Mouse (Mus musculus): ENCODE measurements around the gene Lrrc61. TPM values are rescaled to one million over a fixed set of nuclear protein-coding genes. Genes with fewer than 3 reads are reported as not detected.

Gene Lrrc61
- polyA plus RNA-seq, 1 experiment from 2014 or later: 2.4 TPM

DNA sequence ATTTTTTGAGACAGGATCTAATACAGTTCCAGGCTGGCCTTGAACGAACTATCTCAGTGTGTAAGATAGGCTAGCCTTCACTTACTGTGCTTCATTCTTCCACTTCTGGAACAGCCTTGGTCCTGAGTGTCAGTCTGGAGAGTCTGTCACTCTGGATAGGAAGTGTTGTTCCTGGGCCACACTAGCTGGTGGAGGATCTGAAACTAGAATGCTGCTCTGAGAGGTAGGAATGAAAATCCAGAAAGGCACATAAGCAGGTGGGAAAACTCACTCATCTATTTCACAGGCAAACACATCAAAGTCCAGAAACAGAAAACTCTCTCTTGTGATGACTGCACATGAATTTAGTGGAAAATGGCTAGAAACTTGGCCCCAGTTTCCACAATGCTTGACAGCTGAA lies 46.0 kb downstream of the Lrrc61 start:
- no peak overlapping the region for H3K4me2 ChIP-seq (ENCODE audit: low read depth, low read length)
- ATAC-seq (no peak), DNase-seq (no peak)
- H3K9ac ChIP-seq (replicated peaks): no peak overlapping the region
- no peak overlapping the region for H3K4me3 ChIP-seq (ENCODE audit: low read depth, low read length)
- no peaks in the 10 kb centered on the region for H3K9me3 ChIP-seq (ENCODE audit: low read length)
- peak overlapping the region; percentile 91 for H3K27ac ChIP-seq (ENCODE audit: low read depth)
- peaks cover 17% of the 10 kb centered on the region for H3K4me1 ChIP-seq (ENCODE audit: insufficient read depth)
- TF ChIP-seq EP300 (IDR thresholded peaks at IDR 0.05; ENCODE audit: low read depth) (no peak), CTCF (IDR thresholded peaks at IDR 0.05; ENCODE audit: low read depth) (no peak)
- 78% methylated on average over 1 of the region's 1 CpGs for WGBS (ENCODE audit: insufficient replicate concordance)
- H3K36me3 ChIP-seq (replicated peaks; ENCODE audit: insufficient read depth, low read length): peaks cover 26% of the 10 kb centered on the region
- no peaks in the 10 kb centered on the region for H3K27me3 ChIP-seq (ENCODE audit: insufficient read depth, low read length)

DNA sequence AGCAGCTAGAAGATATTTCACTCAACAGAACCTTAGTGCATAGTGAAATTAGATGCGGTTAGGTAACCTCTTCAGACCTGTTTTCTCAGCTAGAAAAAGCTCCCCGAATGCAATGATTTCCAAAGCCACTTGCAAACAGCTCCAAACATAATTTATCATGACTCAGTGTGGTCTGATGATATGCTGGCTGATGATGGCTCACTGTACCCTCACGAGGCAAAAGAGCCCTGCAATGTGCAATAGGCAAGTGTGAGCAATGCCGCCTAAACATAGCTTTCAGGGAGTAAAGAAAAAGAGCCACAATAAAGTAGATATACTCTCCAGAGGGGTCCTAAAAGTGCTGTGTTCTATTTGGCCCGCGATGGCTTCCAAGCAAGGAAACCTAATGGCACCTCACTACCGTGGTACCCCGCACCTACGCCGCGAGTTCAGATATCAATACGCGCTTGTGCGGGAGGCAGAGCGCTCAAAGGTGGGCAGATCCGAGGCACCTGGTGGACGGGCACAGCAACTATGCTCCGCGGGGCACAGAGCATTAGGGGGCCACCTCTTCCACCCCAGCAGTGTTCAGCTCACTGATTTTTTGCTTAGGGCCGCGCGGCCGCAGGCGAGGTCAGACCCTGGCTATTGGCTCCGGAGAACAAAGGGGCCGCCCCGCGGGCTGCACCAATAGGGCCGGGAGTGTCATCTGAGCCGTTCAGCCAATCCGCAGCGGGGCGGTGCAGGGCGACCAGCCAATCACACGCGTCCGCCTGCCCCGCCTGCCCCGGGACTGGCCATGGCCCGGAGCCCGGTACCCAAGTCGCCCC lies 46.9 kb downstream of the Lrrc61 start, which contains the start of gene Zfp775:
TSS of gene Zfp775 (plus strand) at position 793 of the 809 bp plus-strand sequence.
- ATAC-seq (peak; percentile 98), DNase-seq (peak; percentile 95)
- peak within 1 kb of the TSS; percentile 91 for H3K27ac ChIP-seq (ENCODE audit: low read depth)
- peak within 1 kb of the TSS; percentile 65 for H3K9ac ChIP-seq (replicated peaks)
- H3K4me1 ChIP-seq (ENCODE audit: insufficient read depth): peaks cover 17% of the 10 kb centered on the region
- peaks cover 22% of the 10 kb centered on the region for H3K36me3 ChIP-seq (replicated peaks; ENCODE audit: insufficient read depth, low read length)
- H3K9me3 ChIP-seq (ENCODE audit: low read length): no peaks in the 10 kb centered on the region
- TF ChIP-seq CTCF (IDR thresholded peaks at IDR 0.05; ENCODE audit: low read depth) (no peak), EP300 (IDR thresholded peaks at IDR 0.05; ENCODE audit: low read depth) (peak; percentile 60; the same call in 1 of the 2 replicates)
- WGBS (ENCODE audit: insufficient replicate concordance): 5% methylated on average over 42 of the region's 42 CpGs
- no peaks in the 10 kb centered on the region for H3K27me3 ChIP-seq (ENCODE audit: insufficient read depth, low read length)
- peak within 1 kb of the TSS; percentile 64 for H3K4me3 ChIP-seq (ENCODE audit: low read depth, low read length)
- H3K4me2 ChIP-seq (ENCODE audit: low read depth, low read length): peak within 1 kb of the TSS; percentile 88

DNA sequence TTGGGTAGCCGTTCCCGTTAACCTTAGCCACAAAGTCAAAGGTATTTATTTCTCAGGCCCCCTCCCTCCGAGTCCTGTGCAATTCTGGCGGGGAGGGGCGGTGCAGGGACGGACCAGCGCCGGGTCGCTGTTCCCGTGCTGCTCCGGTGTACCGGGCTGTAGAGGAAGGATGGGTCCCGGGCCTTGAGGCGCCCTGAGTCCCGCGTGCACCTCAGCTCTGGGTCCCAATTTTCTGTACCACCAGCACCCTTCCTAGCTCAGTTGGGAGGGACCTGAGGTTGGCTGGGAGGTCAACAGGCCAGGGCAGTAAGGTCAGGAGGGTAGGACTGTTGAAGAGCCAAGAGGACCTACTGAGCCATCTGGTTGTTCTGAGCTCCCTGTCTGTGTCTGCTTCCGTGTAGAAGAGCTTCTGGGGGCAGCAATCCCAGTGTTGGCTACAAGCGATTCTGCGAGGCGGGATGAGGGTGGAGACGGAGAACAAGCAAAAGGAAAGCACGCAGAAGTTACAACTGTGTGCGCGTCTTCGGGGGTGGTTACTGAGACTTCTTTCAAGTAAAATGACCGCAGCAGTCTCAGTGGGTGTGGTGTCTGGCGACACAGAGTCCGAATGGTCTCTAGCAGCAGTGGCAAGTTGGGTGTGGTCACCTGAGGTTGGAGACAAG lies 47.6 kb downstream of the Lrrc61 start:
- WGBS (ENCODE audit: insufficient replicate concordance): 2% methylated on average over 28 of the region's 28 CpGs
- TF ChIP-seq EP300 (IDR thresholded peaks at IDR 0.05; ENCODE audit: low read depth) (no peak), CTCF (IDR thresholded peaks at IDR 0.05; ENCODE audit: low read depth) (no peak)
- peak overlapping the region; percentile 88 for H3K4me2 ChIP-seq (ENCODE audit: low read depth, low read length)
- H3K9ac ChIP-seq (replicated peaks): peak overlapping the region; percentile 65
- H3K27ac ChIP-seq (ENCODE audit: low read depth): peak overlapping the region; percentile 91
- ATAC-seq: no peak
- peaks cover 14% of the 10 kb centered on the region for H3K36me3 ChIP-seq (replicated peaks; ENCODE audit: insufficient read depth, low read length)
- peak overlapping the region; percentile 64 for H3K4me3 ChIP-seq (ENCODE audit: low read depth, low read length)
- no peaks in the 10 kb centered on the region for H3K27me3 ChIP-seq (ENCODE audit: insufficient read depth, low read length)
- peaks cover 17% of the 10 kb centered on the region for H3K4me1 ChIP-seq (ENCODE audit: insufficient read depth)
- no peak for DNase-seq
- H3K9me3 ChIP-seq (ENCODE audit: low read length): no peaks in the 10 kb centered on the region

DNA sequence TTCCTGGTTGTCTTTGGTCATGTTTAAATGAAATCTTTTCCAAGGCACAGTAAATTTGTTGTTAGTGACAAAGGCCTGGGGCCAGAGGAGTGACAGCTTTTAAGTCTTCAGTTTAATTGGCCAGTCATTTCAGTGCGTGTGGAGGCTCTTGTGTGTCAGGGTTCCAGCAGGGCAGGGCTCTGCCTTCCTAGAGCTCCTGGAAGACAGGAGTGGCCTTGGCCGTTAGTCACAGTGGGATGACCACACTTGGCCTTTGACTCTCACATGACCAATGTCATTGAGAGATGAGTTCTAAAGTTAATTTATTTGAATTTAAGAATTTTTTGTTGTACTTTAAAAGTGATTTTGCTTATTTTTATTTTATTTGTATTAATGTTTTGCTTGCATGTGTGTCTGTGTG lies 53.5 kb downstream of the Lrrc61 start:
- no peak overlapping the region for H3K9ac ChIP-seq (replicated peaks)
- 77% methylated on average over 2 of the region's 2 CpGs for WGBS (ENCODE audit: insufficient replicate concordance)
- H3K4me2 ChIP-seq (ENCODE audit: low read depth, low read length): no peak overlapping the region
- H3K9me3 ChIP-seq (ENCODE audit: low read length): no peaks in the 10 kb centered on the region
- no peaks in the 10 kb centered on the region for H3K27me3 ChIP-seq (ENCODE audit: insufficient read depth, low read length)
- ATAC-seq (no peak), DNase-seq (no peak)
- H3K36me3 ChIP-seq (replicated peaks; ENCODE audit: insufficient read depth, low read length): no peaks in the 10 kb centered on the region
- H3K27ac ChIP-seq (ENCODE audit: low read depth): no peak overlapping the region
- peaks cover under 1% of the 10 kb centered on the region; the same call in 1 of the 2 replicates for H3K4me1 ChIP-seq (ENCODE audit: insufficient read depth)
- H3K4me3 ChIP-seq (ENCODE audit: low read depth, low read length): no peak overlapping the region
- TF ChIP-seq CTCF (IDR thresholded peaks at IDR 0.05; ENCODE audit: low read depth) (no peak), EP300 (IDR thresholded peaks at IDR 0.05; ENCODE audit: low read depth) (no peak)

DNA sequence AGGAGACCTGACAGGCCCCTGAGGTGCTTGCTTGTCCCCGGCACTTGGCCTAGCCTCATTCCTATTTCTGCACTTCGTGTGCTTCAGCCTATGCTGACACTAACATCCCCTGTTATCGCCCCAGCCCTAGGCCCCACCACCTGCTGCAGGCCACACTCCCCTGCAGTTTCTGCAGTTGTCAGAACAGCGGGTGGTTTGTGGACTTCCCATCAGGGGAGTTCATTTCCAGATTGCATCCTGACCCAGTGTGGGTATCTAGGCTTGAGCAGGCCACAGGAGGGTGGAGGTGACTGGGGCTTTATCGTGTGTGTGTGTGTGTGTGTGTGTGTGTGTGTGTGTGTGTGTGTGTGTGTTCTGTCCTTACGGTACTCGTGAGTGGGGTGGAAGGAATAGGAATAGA lies 54.9 kb downstream of the Lrrc61 start:
- H3K4me1 ChIP-seq (ENCODE audit: insufficient read depth): no peaks in the 10 kb centered on the region
- TF ChIP-seq CTCF (IDR thresholded peaks at IDR 0.05; ENCODE audit: low read depth): no peak
- TF ChIP-seq EP300 (IDR thresholded peaks at IDR 0.05; ENCODE audit: low read depth): no peak
- DNase-seq (no peak), ATAC-seq (peak; percentile 56)
- 39% methylated on average over 5 of the region's 7 CpGs for WGBS (ENCODE audit: insufficient replicate concordance)
- no peaks in the 10 kb centered on the region for H3K27me3 ChIP-seq (ENCODE audit: insufficient read depth, low read length)
- no peaks in the 10 kb centered on the region for H3K9me3 ChIP-seq (ENCODE audit: low read length)
- H3K9ac ChIP-seq (replicated peaks): no peak overlapping the region
- no peak overlapping the region for H3K27ac ChIP-seq (ENCODE audit: low read depth)
- no peak overlapping the region for H3K4me2 ChIP-seq (ENCODE audit: low read depth, low read length)
- H3K36me3 ChIP-seq (replicated peaks; ENCODE audit: insufficient read depth, low read length): no peaks in the 10 kb centered on the region; the same call in 1 of the 2 replicates
- no peak overlapping the region for H3K4me3 ChIP-seq (ENCODE audit: low read depth, low read length)

DNA sequence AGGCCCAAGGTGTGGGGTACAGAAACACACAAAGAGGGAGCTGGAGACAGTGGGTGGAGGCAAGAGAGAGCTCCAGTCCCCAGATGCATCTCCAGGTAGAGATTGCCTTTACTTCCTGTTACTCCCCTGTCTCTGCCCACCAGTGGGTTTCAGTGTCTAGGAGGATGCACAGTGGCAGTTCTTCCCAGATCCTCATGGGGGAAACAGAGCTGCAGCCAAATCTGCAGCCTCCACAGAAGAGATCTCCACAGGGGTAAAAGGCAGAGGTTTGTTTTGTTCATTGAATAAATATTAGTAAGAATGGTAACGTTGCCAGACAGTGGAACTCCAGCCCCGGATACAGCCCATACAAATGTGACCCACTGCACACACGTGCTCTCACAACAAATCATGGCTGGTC lies 56.1 kb downstream of the Lrrc61 start:
- DNase-seq: no peak
- Histone ChIP-seq H3K27ac (ENCODE audit: low read depth) (no peak overlapping the region), H3K27me3 (ENCODE audit: insufficient read depth, low read length) (no peaks in the 10 kb centered on the region), H3K9ac (replicated peaks) (no peak overlapping the region), H3K9me3 (ENCODE audit: low read length) (no peaks in the 10 kb centered on the region), H3K4me1 (ENCODE audit: insufficient read depth) (no peaks in the 10 kb centered on the region), H3K36me3 (replicated peaks; ENCODE audit: insufficient read depth, low read length) (no peaks in the 10 kb centered on the region; the same call in 1 of the 2 replicates), H3K4me3 (ENCODE audit: low read depth, low read length) (no peak overlapping the region), H3K4me2 (ENCODE audit: low read depth, low read length) (no peak overlapping the region)
- no peak for ATAC-seq
- 66% methylated on average over 3 of the region's 3 CpGs for WGBS (ENCODE audit: insufficient replicate concordance)
- TF ChIP-seq CTCF (IDR thresholded peaks at IDR 0.05; ENCODE audit: low read depth): no peak
- no peak for TF ChIP-seq EP300 (IDR thresholded peaks at IDR 0.05; ENCODE audit: low read depth)
